Mouse (Mus musculus): ENCODE measurements at regions not wholly inside any gene's neighbourhood (a gene's known extent, or its start where the extent isn't known, plus 50 kb on each side); places are given as distances from the start of the nearest gene placed in this dataset.

GRCm38 (mm10) chr3:144044366-144044765, 160.7 kb downstream of the Lmo4 start:
- in situ Hi-C loops (cut with MboI; ENCODE audit: low sequenced_read_pairs in 2 of 2, unreplicated experiment in 2 of 2), result no loop called here
- Histone ChIP-seq H3K9ac (ENCODE audit: insufficient read depth, low read depth, low read length, poor library complexity, severe bottlenecking) (no peak overlapping the region), H3K36me3 (ENCODE audit: control insufficient read depth, insufficient read depth, low read length, poor library complexity, severe bottlenecking) (no peaks in the 10 kb centered on the region), H3K4me3 (ENCODE audit: insufficient read depth in 1 of 2, low read depth in 1 of 2, low read length in 2 of 2, poor library complexity in 1 of 2, severe bottlenecking in 1 of 2) (no peak overlapping the region), H3K9me3 (ENCODE audit: control insufficient read depth, insufficient read depth, low read depth, low read length) (no peaks in the 10 kb centered on the region), H3K27ac (ENCODE audit: insufficient read depth, low read depth, low read length, poor library complexity, severe bottlenecking) (no peak overlapping the region), H3K4me1 (ENCODE audit: control insufficient read depth in 2 of 2, insufficient read depth in 2 of 2, low read length in 2 of 2, poor library complexity in 1 of 2) (no peaks in the 10 kb centered on the region)
- no peak for DNase-seq (ENCODE audit: low read depth, low spot score)
- TF ChIP-seq ZC3H11A (IDR thresholded peaks at IDR 0.05; ENCODE audit: borderline replicate concordance, low read depth, low read length) (no peak), HCFC1 (IDR thresholded peaks at IDR 0.05; ENCODE audit: borderline replicate concordance, insufficient read depth, low read length) (no peak), CHD2 (IDR thresholded peaks at IDR 0.05; ENCODE audit: low read depth, low read length) (no peak)

DNA sequence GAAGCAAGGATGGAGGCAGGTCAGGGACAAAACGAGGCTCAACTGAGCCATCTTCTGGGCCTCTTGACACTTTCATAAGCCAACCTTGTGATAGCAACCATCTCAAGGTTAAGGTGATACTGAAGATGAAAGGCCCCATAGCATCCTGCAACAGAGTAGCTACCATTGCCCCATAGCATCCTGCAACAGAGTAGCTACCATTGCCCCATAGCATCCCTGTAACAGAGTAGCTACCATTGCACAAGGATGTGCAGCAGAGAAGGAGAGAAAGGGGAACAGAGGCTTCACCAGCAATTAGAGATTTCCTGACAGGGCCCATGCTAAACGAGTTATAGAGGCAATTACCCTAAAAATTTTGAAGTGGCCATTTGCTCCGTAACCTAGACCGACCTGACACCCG, 163.2 kb downstream of the Lmo4 start:
- Histone ChIP-seq H3K36me3 (ENCODE audit: control insufficient read depth, insufficient read depth, low read length, poor library complexity, severe bottlenecking) (no peaks in the 10 kb centered on the region), H3K4me3 (ENCODE audit: insufficient read depth in 1 of 2, low read depth in 1 of 2, low read length in 2 of 2, poor library complexity in 1 of 2, severe bottlenecking in 1 of 2) (no peak overlapping the region), H3K9me3 (ENCODE audit: control insufficient read depth, insufficient read depth, low read depth, low read length) (no peaks in the 10 kb centered on the region), H3K9ac (ENCODE audit: insufficient read depth, low read depth, low read length, poor library complexity, severe bottlenecking) (no peak overlapping the region), H3K4me1 (ENCODE audit: control insufficient read depth in 2 of 2, insufficient read depth in 2 of 2, low read length in 2 of 2, poor library complexity in 1 of 2) (no peaks in the 10 kb centered on the region), H3K27ac (ENCODE audit: insufficient read depth, low read depth, low read length, poor library complexity, severe bottlenecking) (no peak overlapping the region)
- in situ Hi-C loops (cut with MboI; ENCODE audit: low sequenced_read_pairs in 2 of 2, unreplicated experiment in 2 of 2), result no loop called here
- TF ChIP-seq HCFC1 (IDR thresholded peaks at IDR 0.05; ENCODE audit: borderline replicate concordance, insufficient read depth, low read length) (no peak), CHD2 (IDR thresholded peaks at IDR 0.05; ENCODE audit: low read depth, low read length) (no peak), MAFK (IDR thresholded peaks at IDR 0.05; ENCODE audit: insufficient read depth, low read depth, low read length) (no peak), ZC3H11A (IDR thresholded peaks at IDR 0.05; ENCODE audit: borderline replicate concordance, low read depth, low read length) (no peak), ZNF384 (IDR thresholded peaks at IDR 0.05; ENCODE audit: low read depth, low read length) (no peak)
- DNase-seq (ENCODE audit: low read depth, low spot score), result no peak

- in situ Hi-C loops (cut with MboI; ENCODE audit: low sequenced_read_pairs in 2 of 2, unreplicated experiment in 2 of 2), result no loop called here
- no peak overlapping the region for H3K4me3 ChIP-seq (ENCODE audit: insufficient read depth in 1 of 2, low read depth in 1 of 2, low read length in 2 of 2, poor library complexity in 1 of 2, severe bottlenecking in 1 of 2)
- DNase-seq (ENCODE audit: low read depth, low spot score), result no peak
- no peak overlapping the region for H3K27ac ChIP-seq (ENCODE audit: insufficient read depth, low read depth, low read length, poor library complexity, severe bottlenecking)
- H3K9ac ChIP-seq (ENCODE audit: insufficient read depth, low read depth, low read length, poor library complexity, severe bottlenecking), result no peak overlapping the region
- no peaks in the 10 kb centered on the region for H3K36me3 ChIP-seq (ENCODE audit: control insufficient read depth, insufficient read depth, low read length, poor library complexity, severe bottlenecking)
- no peaks in the 10 kb centered on the region for H3K9me3 ChIP-seq (ENCODE audit: control insufficient read depth, insufficient read depth, low read depth, low read length)
- H3K4me1 ChIP-seq (ENCODE audit: control insufficient read depth in 2 of 2, insufficient read depth in 2 of 2, low read length in 2 of 2, poor library complexity in 1 of 2), result no peaks in the 10 kb centered on the region
- TF ChIP-seq HCFC1 (IDR thresholded peaks at IDR 0.05; ENCODE audit: borderline replicate concordance, insufficient read depth, low read length) (no peak), MAFK (IDR thresholded peaks at IDR 0.05; ENCODE audit: insufficient read depth, low read depth, low read length) (no peak), ZC3H11A (IDR thresholded peaks at IDR 0.05; ENCODE audit: borderline replicate concordance, low read depth, low read length) (no peak), ZNF384 (IDR thresholded peaks at IDR 0.05; ENCODE audit: low read depth, low read length) (no peak), CHD2 (IDR thresholded peaks at IDR 0.05; ENCODE audit: low read depth, low read length) (no peak)
Measured at GRCm38 (mm10) chr3:144039498-144039897, 165.5 kb downstream of the Lmo4 start.

- Histone ChIP-seq H3K27ac (ENCODE audit: insufficient read depth, low read depth, low read length, poor library complexity, severe bottlenecking) (no peak overlapping the region), H3K4me1 (ENCODE audit: control insufficient read depth in 2 of 2, insufficient read depth in 2 of 2, low read length in 2 of 2, poor library complexity in 1 of 2) (no peaks in the 10 kb centered on the region), H3K36me3 (ENCODE audit: control insufficient read depth, insufficient read depth, low read length, poor library complexity, severe bottlenecking) (no peaks in the 10 kb centered on the region), H3K9ac (ENCODE audit: insufficient read depth, low read depth, low read length, poor library complexity, severe bottlenecking) (no peak overlapping the region), H3K4me3 (ENCODE audit: insufficient read depth in 1 of 2, low read depth in 1 of 2, low read length in 2 of 2, poor library complexity in 1 of 2, severe bottlenecking in 1 of 2) (no peak overlapping the region), H3K9me3 (ENCODE audit: control insufficient read depth, insufficient read depth, low read depth, low read length) (no peaks in the 10 kb centered on the region)
- TF ChIP-seq MAFK (IDR thresholded peaks at IDR 0.05; ENCODE audit: insufficient read depth, low read depth, low read length) (no peak), ZNF384 (IDR thresholded peaks at IDR 0.05; ENCODE audit: low read depth, low read length) (no peak), HCFC1 (IDR thresholded peaks at IDR 0.05; ENCODE audit: borderline replicate concordance, insufficient read depth, low read length) (no peak), CHD2 (IDR thresholded peaks at IDR 0.05; ENCODE audit: low read depth, low read length) (no peak), ZC3H11A (IDR thresholded peaks at IDR 0.05; ENCODE audit: borderline replicate concordance, low read depth, low read length) (no peak)
- no peak for DNase-seq (ENCODE audit: low read depth, low spot score)
- in situ Hi-C loops (cut with MboI; ENCODE audit: low sequenced_read_pairs in 2 of 2, unreplicated experiment in 2 of 2), result no loop called here
Measured at GRCm38 (mm10) chr3:144029611-144030010, 175.4 kb downstream of the Lmo4 start.

- TF ChIP-seq CHD2 (IDR thresholded peaks at IDR 0.05; ENCODE audit: low read depth, low read length), result no peak
- TF ChIP-seq HCFC1 (IDR thresholded peaks at IDR 0.05; ENCODE audit: borderline replicate concordance, insufficient read depth, low read length), result no peak
- no peak for TF ChIP-seq ZC3H11A (IDR thresholded peaks at IDR 0.05; ENCODE audit: borderline replicate concordance, low read depth, low read length)
- no peak for TF ChIP-seq ZNF384 (IDR thresholded peaks at IDR 0.05; ENCODE audit: low read depth, low read length)
- TF ChIP-seq MAFK (IDR thresholded peaks at IDR 0.05; ENCODE audit: insufficient read depth, low read depth, low read length), result no peak
- no peaks in the 10 kb centered on the region for H3K36me3 ChIP-seq (ENCODE audit: control insufficient read depth, insufficient read depth, low read length, poor library complexity, severe bottlenecking)
- H3K9ac ChIP-seq (ENCODE audit: insufficient read depth, low read depth, low read length, poor library complexity, severe bottlenecking), result no peak overlapping the region
- DNase-seq (ENCODE audit: low read depth, low spot score), result no peak
- in situ Hi-C loops (cut with MboI; ENCODE audit: low sequenced_read_pairs in 2 of 2, unreplicated experiment in 2 of 2), result no loop called here
- H3K9me3 ChIP-seq (ENCODE audit: control insufficient read depth, insufficient read depth, low read depth, low read length), result no peaks in the 10 kb centered on the region
- H3K27ac ChIP-seq (ENCODE audit: insufficient read depth, low read depth, low read length, poor library complexity, severe bottlenecking), result no peak overlapping the region
- H3K4me3 ChIP-seq (ENCODE audit: insufficient read depth in 1 of 2, low read depth in 1 of 2, low read length in 2 of 2, poor library complexity in 1 of 2, severe bottlenecking in 1 of 2), result no peak overlapping the region
- no peaks in the 10 kb centered on the region for H3K4me1 ChIP-seq (ENCODE audit: control insufficient read depth in 2 of 2, insufficient read depth in 2 of 2, low read length in 2 of 2, poor library complexity in 1 of 2)
Measured at GRCm38 (mm10) chr3:144029121-144029520, 175.9 kb downstream of the Lmo4 start.
